Mouse (Mus musculus) gastrocnemius, postnatal 36 days (tissue): ENCODE measurements at regions not wholly inside any gene's neighbourhood (a gene's known extent, or its start where the extent isn't known, plus 50 kb on each side); places are given as distances from the start of the nearest gene placed in this dataset.

Experiments
- DNase-seq, 2 experiments: peaks; one replicate each; pipeline ENCODE4 v3.0.0; 2022
- intact Hi-C: fragments of 180-260 bp; cut with DNase I; formaldehyde crosslinking; loops from one replicate; pipeline ENCODE4 v1.15.1; 2025

GRCm38 (mm10) chrX:72761511-72761910 lies 63.5 kb upstream of the Gabrq start:
- intact Hi-C loops, result loop anchor here (10.0 kb wide), 1 partner anchor 57 kb away; no protein-coding TSS in a partner anchor
- DNase-seq, result no peak
